ENCODE assay signal across 11 mouse cellular contexts in genomic region chr1:120074931-120075330, GRCm38 (mm10). TPM values are rescaled to one million over a fixed set of nuclear protein-coding genes. Genes with fewer than 3 reads are reported as not detected.
DNase-seq lines count a peak whose midpoint lies in the region; ATAC-seq and TF ChIP-seq lines count a peak whose summit lies in the region.
"Had no signal": no experiment of that assay in that cellular context is flagged by ENCODE, and none has a peak within 500 bp of the region (broad histone marks: within the 10 kb centered on the region; RNA-seq: fewer than 3 reads in every experiment).

No protein-coding gene starts in this region.

- no peak for TF ChIP-seq CTCF in gastrocnemius, adult 2 months (IDR thresholded peaks at IDR 0.05)
- no peak for TF ChIP-seq CTCF in spleen, adult 2 months (IDR thresholded peaks at IDR 0.05; ENCODE audit: extremely low read depth, insufficient read depth, insufficient read length, insufficient replicate concordance)

- H3K9me3 ChIP-seq in midbrain, embryonic 14.5 days (ENCODE audit: control insufficient read depth, low read length), result no peaks in the 10 kb centered on the region
- no peaks in the 10 kb centered on the region for H3K9me3 ChIP-seq in hindbrain, embryonic 13.5 days

- intact Hi-C loops in gastrocnemius, adult 2 months (cut with DNase I), result no loop called here

- H3K27me3 ChIP-seq in spleen, adult 2 months (ENCODE audit: control insufficient read depth, insufficient read depth, low read length), result peaks cover 4% of the 10 kb centered on the region; the same call in 1 of the 2 replicates
- peaks cover 13% of the 10 kb centered on the region; the same call in 1 of the 2 replicates for H3K27me3 ChIP-seq in midbrain, embryonic 14.5 days (ENCODE audit: control insufficient read depth, insufficient read depth, low read length)
- H3K27me3 ChIP-seq in hindbrain, embryonic 13.5 days, result peaks cover 51% of the 10 kb centered on the region

- no peak overlapping the region for H3K4me2 ChIP-seq in midbrain, embryonic 14.5 days (ENCODE audit: low read length)
- no peak overlapping the region for H3K4me2 ChIP-seq in hindbrain, embryonic 13.5 days

- no peak overlapping the region for H3K4me3 ChIP-seq in gastrocnemius, adult 2 months
- H3K4me3 ChIP-seq in spleen, adult 2 months (ENCODE audit: extremely low read depth, insufficient read depth, insufficient read length), result no peak overlapping the region
- H3K4me3 ChIP-seq in midbrain, embryonic 14.5 days (replicated peaks; ENCODE audit: low read depth, low read length), result no peak overlapping the region
- no peak overlapping the region for H3K4me3 ChIP-seq in hindbrain, embryonic 13.5 days
- H3K4me3 ChIP-seq: erythroblast, embryonic 14.5 days had no signal

- peaks cover 4% of the 10 kb centered on the region for H3K4me1 ChIP-seq in spleen, adult 2 months (ENCODE audit: control insufficient read depth, insufficient read depth, insufficient read length)
- peaks cover 4% of the 10 kb centered on the region for H3K4me1 ChIP-seq in midbrain, embryonic 14.5 days (ENCODE audit: control insufficient read depth, insufficient read depth, low read length)
- peaks cover 25% of the 10 kb centered on the region for H3K4me1 ChIP-seq in hindbrain, embryonic 13.5 days (replicated peaks)

- ATAC-seq in midbrain, embryonic 14.5 days (ENCODE audit: low FRiP score, low TSS enrichment), result no peak
- no peak for ATAC-seq in hindbrain, embryonic 13.5 days (ENCODE audit: low FRiP score)
- no peak for ATAC-seq in frontal cortex, adult (ENCODE audit: low TSS enrichment)
- ATAC-seq: hindbrain, embryonic 16.5 days had no signal

- peak overlapping the region; percentile 43 for H3K27ac ChIP-seq in gastrocnemius, adult 2 months
- H3K27ac ChIP-seq in spleen, adult 2 months (ENCODE audit: insufficient read depth, low read length), result 0 out of 2 replicates have a peak overlapping the region, but pooled peaks have one; percentile 0
- H3K27ac ChIP-seq in midbrain, embryonic 14.5 days (replicated peaks; ENCODE audit: low read depth, low read length), result no peak overlapping the region
- H3K27ac ChIP-seq in hindbrain, embryonic 13.5 days, result no peak overlapping the region

- no peak for TF ChIP-seq POLR2A in spleen, adult 2 months (IDR thresholded peaks at IDR 0.05; ENCODE audit: low read depth, low read length)

- peak; percentile 31 for DNase-seq in gastrocnemius, adult 2 months
- no peak for DNase-seq in gastrocnemius, postnatal 25 days
- no peak for DNase-seq in spleen, adult 2 months (ENCODE audit: low read depth in 1 of 2, low spot score in 2 of 2)
- DNase-seq in spleen, adult 12 weeks (ENCODE audit: low spot score), result no peak
- DNase-seq in kidney, adult 8-10 months, result peak; percentile 67 to 71
- no peak for DNase-seq in midbrain, embryonic 14.5 days
- DNase-seq: lung, embryonic 14.5 days had no signal

- 89% methylated on average over 4 of the region's 4 CpGs for WGBS in spleen, adult 2 months
- 72% methylated on average over 4 of the region's 4 CpGs for WGBS in midbrain, embryonic 14.5 days
- 83% methylated on average over 4 of the region's 4 CpGs for WGBS in hindbrain, embryonic 13.5 days

- H3K36me3 ChIP-seq in spleen, adult 2 months (ENCODE audit: control insufficient read depth, insufficient read depth, low read length), result no peaks in the 10 kb centered on the region
- no peaks in the 10 kb centered on the region for H3K36me3 ChIP-seq in midbrain, embryonic 14.5 days (ENCODE audit: control insufficient read depth, insufficient read depth, low read length)
- no peaks in the 10 kb centered on the region for H3K36me3 ChIP-seq in hindbrain, embryonic 13.5 days

- no peak overlapping the region for H3K9ac ChIP-seq in midbrain, embryonic 14.5 days (replicated peaks; ENCODE audit: low read length)
- H3K9ac ChIP-seq in hindbrain, embryonic 13.5 days, result no peak overlapping the region
- H3K9ac ChIP-seq: lung, embryonic 14.5 days had no signal

RNA-seq across cellular contexts. Expression of gene Tmem37, which starts 1.1 kb away (rescaled TPM):
- 10 to 100 TPM in 1 of 2 experiments, 1 to 10 TPM in 1; 9.3 to 12.8 TPM for total RNA-seq in gastrocnemius, adult 2 months (2021)
- total RNA-seq in gastrocnemius, postnatal 25 days (2021), result 10 to 100 TPM; 11.2 to 16.5 TPM
- 17.3 and 20.8 TPM in 2 replicates for polyA plus RNA-seq in spleen, adult 2 months (2012; rRNA removed)
- polyA plus RNA-seq in midbrain, embryonic 14.5 days (2014; fragmentation: Nextera tagmentation; extraction: Ambion mirVana), result 3.1 and 7.4 TPM in 2 replicates
- polyA plus RNA-seq in hindbrain, embryonic 13.5 days (2015; fragmentation: Nextera tagmentation; extraction: Ambion mirVana), result 7.9 and 8.0 TPM in 2 replicates

RNA-seq across cellular contexts. Expression of gene Dbi, which starts 45.9 kb away (rescaled TPM):
- 100 to 1,000 TPM; 109 to 173 TPM for total RNA-seq in gastrocnemius, adult 2 months (2021)
- total RNA-seq in gastrocnemius, postnatal 25 days (2021), result 100 to 1,000 TPM; 177 to 210 TPM
- 37.2 and 53.9 TPM in 2 replicates for polyA plus RNA-seq in spleen, adult 2 months (2012; rRNA removed)
- polyA plus RNA-seq in midbrain, embryonic 14.5 days (2014; fragmentation: Nextera tagmentation; extraction: Ambion mirVana), result 759 and 1,068 TPM in 2 replicates
- 1,104 and 1,361 TPM in 2 replicates for polyA plus RNA-seq in hindbrain, embryonic 13.5 days (2015; fragmentation: Nextera tagmentation; extraction: Ambion mirVana)

RNA-seq across cellular contexts. Expression of gene 3110009E18Rik, which starts 46.1 kb away (rescaled TPM):
- total RNA-seq in gastrocnemius, adult 2 months (2021), result 1 to 10 TPM; 3.3 to 6.6 TPM
- total RNA-seq in gastrocnemius, postnatal 25 days (2021), result 1 to 10 TPM; 4.9 to 5.4 TPM
- polyA plus RNA-seq in spleen, adult 2 months (2012; rRNA removed), result 1.4 and 2.0 TPM in 2 replicates
- 18.7 and 21.4 TPM in 2 replicates for polyA plus RNA-seq in midbrain, embryonic 14.5 days (2014; fragmentation: Nextera tagmentation; extraction: Ambion mirVana)
- 20.1 and 21.6 TPM in 2 replicates for polyA plus RNA-seq in hindbrain, embryonic 13.5 days (2015; fragmentation: Nextera tagmentation; extraction: Ambion mirVana)
- polyA plus RNA-seq: erythroblast, embryonic 14.5 days had no signal

Comparison
In these comparisons a context has a peak if more than half of its experiments do, and no peak if none do; other contexts are left out.
1. DNase-seq: peak in gastrocnemius, adult 2 months (single experiment) and kidney, adult 8-10 months (2 of 2); none in gastrocnemius, postnatal 25 days (single experiment), spleen, adult 2 months (0 of 2), spleen, adult 12 weeks (single experiment) and midbrain, embryonic 14.5 days (single experiment).
2. H3K27ac ChIP-seq: peak in gastrocnemius, adult 2 months (single experiment) and spleen, adult 2 months (single experiment); none in midbrain, embryonic 14.5 days (single experiment) and hindbrain, embryonic 13.5 days (single experiment).
3. RNA of gene Dbi, which starts 45.9 kb away (polyA plus RNA-seq): 1,104 to 1,361 TPM in hindbrain, embryonic 13.5 days and 759 to 1,068 TPM in midbrain, embryonic 14.5 days; 37.2 to 53.9 TPM in spleen, adult 2 months; every median in the first group is over 10 times any median in the second.